Mouse (Mus musculus) intestine, embryonic 16.5 days (tissue): ENCODE results near the gene Ttc12. TPM values are rescaled to one million over a fixed set of nuclear protein-coding genes. Genes with fewer than 3 reads are reported as not detected.

Experiments
- ATAC-seq: fragments of 200-750 bp; cut with Nextera tagmentation; 2 replicates; pipeline ENCODE4 v1.8.0; 2017; ENCODE audit warnings: moderate TSS enrichment, moderate library complexity
- H3K27ac ChIP-seq: fragments of 300-500 bp; sonication (generic); 2 replicates; pipeline ENCODE4 v1.5.1; 2014; ENCODE audit warnings: mild to moderate bottlenecking, low read length
- H3K27me3 ChIP-seq: fragments of 300-500 bp; sonication (generic); replicated peaks from 2 replicates; pipeline ENCODE4 v1.6.1; 2014; ENCODE audit warnings: low read length, control low read depth, mixed read lengths; ENCODE audit not compliant: control insufficient read depth, insufficient read depth
- H3K36me3 ChIP-seq: fragments of 300-500 bp; sonication (generic); 2 replicates; pipeline ENCODE4 v1.6.1; 2014; ENCODE audit warnings: low read length, control low read depth; ENCODE audit not compliant: control insufficient read depth, insufficient read depth
- H3K4me1 ChIP-seq: fragments of 300-500 bp; sonication (generic); 2 replicates; pipeline ENCODE4 v1.6.1; 2014; ENCODE audit warnings: low read length, control low read depth, mixed read lengths; ENCODE audit not compliant: control insufficient read depth, insufficient read depth
- H3K4me2 ChIP-seq: fragments of 300-500 bp; sonication (generic); 2 replicates; pipeline ENCODE4 v1.6.1; 2014; ENCODE audit warnings: low read depth, low read length, control low read depth
- H3K4me3 ChIP-seq: fragments of 300-500 bp; sonication (generic); 2 replicates; pipeline ENCODE4 v1.5.1; 2014; ENCODE audit warnings: mild to moderate bottlenecking, low read length
- H3K9ac ChIP-seq: fragments of 300-500 bp; sonication (generic); 2 replicates; pipeline ENCODE4 v1.6.1; 2014; ENCODE audit warnings: low read depth, low read length
- H3K9me3 ChIP-seq: fragments of 300-500 bp; sonication (generic); 2 replicates; pipeline ENCODE4 v1.6.1; 2016; ENCODE audit warnings: low read length, control low read depth; ENCODE audit not compliant: control insufficient read depth
- whole genome bisulfite sequencing: fragments of 180-500 bp; shearing (Covaris S2); extraction: QIAGEN DNeasy Blood & Tissue Kit; methylation state at CpG from one replicate; pipeline ENCODE4 v1.1.7; 2014; 5-methylcytosine and 5-hydroxymethylcytosine counted together
- polyA plus RNA-seq: library from polyadenylated mRNA; unstranded; fragments of >200 nt; fragmentation: Nextera tagmentation; extraction: Ambion mirVana; gene quantifications from 2 replicates; pipeline ENCODE4 v1.2.1, GENCODE M21; 2015

Ttc12 gene
- polyA plus RNA-seq, 1 experiment from 2014 or later, result 0.87 TPM

- 43% methylated on average over 10 of the region's 10 CpGs for WGBS
- Histone ChIP-seq H3K4me1 (peaks cover 7% of the 10 kb centered on the region; the same call in 1 of the 2 replicates), H3K27ac (no peak overlapping the region), H3K27me3 (no peaks in the 10 kb centered on the region), H3K4me3 (no peak overlapping the region), H3K4me2 (no peak overlapping the region), H3K36me3 (no peaks in the 10 kb centered on the region), H3K9me3 (no peaks in the 10 kb centered on the region), H3K9ac (no peak overlapping the region)
- ATAC-seq, result no peak
Observed at GRCm38 (mm10) chr9:49483316-49483715, 2.7 kb downstream of the Ttc12 start.

- no peak overlapping the region for H3K4me3 ChIP-seq
- no peaks in the 10 kb centered on the region for H3K9me3 ChIP-seq
- WGBS, result 70% methylated on average over 11 of the region's 11 CpGs
- H3K9ac ChIP-seq, result no peak overlapping the region
- no peaks in the 10 kb centered on the region for H3K4me1 ChIP-seq
- H3K36me3 ChIP-seq, result no peaks in the 10 kb centered on the region
- H3K4me2 ChIP-seq, result no peak overlapping the region
- ATAC-seq, result no peak
- H3K27me3 ChIP-seq, result no peaks in the 10 kb centered on the region
- no peak overlapping the region for H3K27ac ChIP-seq
Observed at GRCm38 (mm10) chr9:49472126-49472525, 13.9 kb downstream of the Ttc12 start.

- no peaks in the 10 kb centered on the region for H3K27me3 ChIP-seq
- no peaks in the 10 kb centered on the region for H3K9me3 ChIP-seq
- H3K27ac ChIP-seq, result no peak overlapping the region
- WGBS, result 79% methylated on average over 6 of the region's 6 CpGs
- H3K9ac ChIP-seq, result no peak overlapping the region
- no peaks in the 10 kb centered on the region for H3K4me1 ChIP-seq
- no peak for ATAC-seq
- no peaks in the 10 kb centered on the region for H3K36me3 ChIP-seq
- no peak overlapping the region for H3K4me3 ChIP-seq
- H3K4me2 ChIP-seq, result no peak overlapping the region
Observed at GRCm38 (mm10) chr9:49470946-49471345, 15.1 kb downstream of the Ttc12 start.

- H3K4me2 ChIP-seq, result no peak overlapping the region
- H3K9ac ChIP-seq, result no peak overlapping the region
- H3K9me3 ChIP-seq, result no peaks in the 10 kb centered on the region
- no peaks in the 10 kb centered on the region for H3K4me1 ChIP-seq
- H3K27ac ChIP-seq, result no peak overlapping the region
- WGBS, result 92% methylated on average over 19 of the region's 19 CpGs
- no peak overlapping the region for H3K4me3 ChIP-seq
- no peaks in the 10 kb centered on the region for H3K36me3 ChIP-seq
- no peak for ATAC-seq
- H3K27me3 ChIP-seq, result no peaks in the 10 kb centered on the region
Observed at GRCm38 (mm10) chr9:49470006-49470405, 16.0 kb downstream of the Ttc12 start.

- no peak overlapping the region for H3K27ac ChIP-seq
- WGBS, result 90% methylated on average over 3 of the region's 3 CpGs
Observed at GRCm38 (mm10) chr9:49456136-49456535, 29.9 kb downstream of the Ttc12 start.

GRCm38 (mm10) chr9:49452396-49452795, 33.6 kb downstream of the Ttc12 start:
- Histone ChIP-seq H3K27me3 (no peaks in the 10 kb centered on the region), H3K27ac (no peak overlapping the region), H3K9me3 (no peaks in the 10 kb centered on the region), H3K36me3 (no peaks in the 10 kb centered on the region), H3K4me2 (no peak overlapping the region), H3K9ac (no peak overlapping the region), H3K4me3 (no peak overlapping the region), H3K4me1 (no peaks in the 10 kb centered on the region)
- no peak for ATAC-seq
- WGBS, result 81% methylated on average over 1 of the region's 1 CpGs

More at GRCm38 (mm10) chr9:49456136-49456535, 29.9 kb downstream of the Ttc12 start:
- Histone ChIP-seq H3K9me3 (no peaks in the 10 kb centered on the region), H3K27me3 (no peaks in the 10 kb centered on the region), H3K36me3 (no peaks in the 10 kb centered on the region), H3K4me2 (no peak overlapping the region), H3K4me3 (no peak overlapping the region), H3K9ac (no peak overlapping the region), H3K4me1 (no peaks in the 10 kb centered on the region)
- ATAC-seq, result no peak

DNA sequence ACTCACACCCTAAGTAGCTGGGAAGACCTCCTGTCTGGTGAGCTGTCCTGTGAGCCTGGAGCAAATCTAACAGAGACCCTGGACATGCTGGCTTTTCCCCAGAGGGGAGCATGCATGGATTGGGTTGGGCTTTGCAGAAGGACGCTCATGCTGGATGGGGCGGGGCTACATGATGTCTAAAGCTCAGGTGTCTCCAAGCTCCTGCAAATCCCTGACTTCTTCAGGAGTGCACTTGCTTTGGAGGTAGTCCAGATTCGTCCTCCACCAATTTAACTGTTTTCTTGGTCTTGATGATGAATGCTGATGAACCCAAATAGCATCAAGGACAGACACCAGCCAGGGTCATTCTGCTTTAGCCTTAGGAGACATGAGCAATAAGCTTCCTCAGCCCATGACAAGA, 35.5 kb downstream of the Ttc12 start:
- H3K9me3 ChIP-seq, result no peaks in the 10 kb centered on the region
- no peak overlapping the region for H3K4me2 ChIP-seq
- H3K4me1 ChIP-seq, result no peaks in the 10 kb centered on the region
- ATAC-seq, result no peak
- H3K9ac ChIP-seq, result no peak overlapping the region
- no peaks in the 10 kb centered on the region for H3K36me3 ChIP-seq
- WGBS, result 81% methylated on average over 3 of the region's 3 CpGs
- no peak overlapping the region for H3K27ac ChIP-seq
- H3K4me3 ChIP-seq, result no peak overlapping the region
- H3K27me3 ChIP-seq, result no peaks in the 10 kb centered on the region

- H3K4me2 ChIP-seq, result no peak overlapping the region
- ATAC-seq, result no peak
- H3K9me3 ChIP-seq, result no peaks in the 10 kb centered on the region
- H3K27ac ChIP-seq, result no peak overlapping the region
- H3K4me3 ChIP-seq, result no peak overlapping the region
- 68% methylated on average over 3 of the region's 3 CpGs for WGBS
- no peak overlapping the region for H3K9ac ChIP-seq
- no peaks in the 10 kb centered on the region for H3K27me3 ChIP-seq
- no peaks in the 10 kb centered on the region for H3K36me3 ChIP-seq
- H3K4me1 ChIP-seq, result no peaks in the 10 kb centered on the region
Observed at GRCm38 (mm10) chr9:49442621-49443020, 43.4 kb downstream of the Ttc12 start.

DNA sequence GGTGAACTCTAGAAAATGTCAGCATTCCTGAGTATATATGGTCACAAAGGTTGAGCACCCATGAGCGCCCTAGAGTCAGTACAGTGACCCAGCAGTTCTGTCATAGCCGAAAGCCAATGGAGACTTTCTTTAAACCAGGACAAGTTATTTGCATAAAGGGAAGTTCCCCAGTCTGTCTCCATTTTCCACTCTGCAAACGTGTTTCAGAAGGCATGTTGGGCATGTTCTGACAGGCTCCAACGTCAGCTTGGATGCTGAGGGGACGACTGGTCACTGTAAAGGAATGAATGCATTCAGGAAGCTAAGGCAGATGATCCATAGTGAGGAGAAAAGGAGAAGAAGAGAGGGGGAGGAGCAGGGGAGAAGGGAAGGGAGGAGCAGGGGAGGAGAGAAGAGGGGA, 58.5 kb downstream of the Ttc12 start:
- Histone ChIP-seq H3K4me3 (no peak overlapping the region), H3K27me3 (no peaks in the 10 kb centered on the region), H3K27ac (no peak overlapping the region), H3K9me3 (no peaks in the 10 kb centered on the region), H3K4me1 (no peaks in the 10 kb centered on the region), H3K9ac (no peak overlapping the region), H3K36me3 (no peaks in the 10 kb centered on the region), H3K4me2 (no peak overlapping the region)
- 59% methylated on average over 5 of the region's 5 CpGs for WGBS
- no peak for ATAC-seq

DNA sequence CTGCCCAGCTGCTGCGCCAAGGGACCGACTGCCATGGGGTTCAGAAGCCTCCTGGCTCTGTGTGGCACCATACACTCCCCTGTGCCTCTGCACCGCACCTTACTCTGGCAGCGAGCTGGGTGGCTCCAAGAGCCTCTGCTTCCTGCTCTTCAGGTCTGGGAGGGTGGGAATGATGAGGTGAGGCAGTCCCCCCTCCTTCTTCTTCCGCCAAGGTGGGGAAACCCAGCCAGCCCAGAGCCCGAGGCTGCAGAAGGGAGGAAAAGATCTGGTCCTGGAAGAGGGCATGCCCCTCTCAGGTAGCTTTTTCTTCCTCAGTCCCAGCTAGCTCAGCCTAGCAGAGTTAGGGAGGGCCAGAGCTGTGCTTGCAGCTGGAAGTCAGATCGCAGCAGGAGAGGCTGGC, 59.1 kb downstream of the Ttc12 start, which contains the start of gene Ankk1:
TSS of gene Ankk1 (minus strand) at position 101 of the 400 bp plus-strand sequence.
- no peaks in the 10 kb centered on the region for H3K9me3 ChIP-seq
- H3K27ac ChIP-seq, result no peak within 1 kb of the TSS
- no peak within 1 kb of the TSS for H3K9ac ChIP-seq
- H3K36me3 ChIP-seq, result no peaks in the 10 kb centered on the region
- WGBS, result 78% methylated on average over 7 of the region's 7 CpGs
- no peak within 1 kb of the TSS for H3K4me2 ChIP-seq
- no peaks in the 10 kb centered on the region for H3K4me1 ChIP-seq
- H3K27me3 ChIP-seq, result no peaks in the 10 kb centered on the region
- no peak for ATAC-seq
- H3K4me3 ChIP-seq, result no peak within 1 kb of the TSS
